Mouse (Mus musculus) ES-E14 (cell line): ENCODE data around the gene Vsig4.

Experiments used
- CHD2 ChIP-seq: IDR thresholded peaks from 2 replicates; pipeline ENCODE4 v1.6.1; 2014; ENCODE audit warnings: mild to moderate bottlenecking, low read depth, low read length, inconsistent platforms
- HCFC1 ChIP-seq: IDR thresholded peaks from 2 replicates; pipeline ENCODE4 v1.6.1; 2012; ENCODE audit warnings: low read length, inconsistent platforms, borderline replicate concordance; ENCODE audit not compliant: insufficient read depth
- MAFK ChIP-seq: IDR thresholded peaks from 2 replicates; pipeline ENCODE4 v1.6.1; 2014; ENCODE audit warnings: mild to moderate bottlenecking, low read depth, low read length, inconsistent platforms; ENCODE audit not compliant: insufficient read depth
- ZC3H11A ChIP-seq: IDR thresholded peaks from 2 replicates; pipeline ENCODE4 v1.6.1; 2012; ENCODE audit warnings: low read depth, mild to moderate bottlenecking, inconsistent platforms, low read length, borderline replicate concordance
- ZNF384 ChIP-seq: IDR thresholded peaks from 2 replicates; pipeline ENCODE4 v1.6.1; 2012; ENCODE audit warnings: low read depth, low read length, inconsistent platforms

DNA sequence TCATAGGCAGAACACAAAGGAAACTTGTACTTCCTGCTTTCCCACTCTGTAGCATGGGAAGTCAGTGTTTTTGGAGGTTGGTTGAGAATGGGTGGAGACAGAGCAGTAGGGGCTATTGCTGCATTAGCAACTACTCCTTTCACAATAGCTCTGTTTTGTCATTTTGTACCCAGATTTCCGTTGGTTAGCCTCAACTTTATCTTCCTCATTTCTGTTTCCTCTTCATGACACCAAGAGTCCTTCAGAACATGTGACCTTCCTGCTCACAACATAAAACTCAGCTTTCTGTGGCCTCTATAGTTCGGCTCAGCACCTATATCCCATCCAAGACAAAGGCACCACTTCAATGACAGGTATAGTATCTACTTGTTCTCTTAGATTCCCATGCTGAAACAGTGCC is 53.6 kb downstream of the Vsig4 start:
- TF ChIP-seq ZNF384 (no peak), MAFK (no peak), CHD2 (no peak), HCFC1 (no peak), ZC3H11A (no peak)
